Mouse (Mus musculus): ENCODE measurements around the gene Tulp4. TPM values are rescaled to one million over a fixed set of nuclear protein-coding genes. Genes with fewer than 3 reads are reported as not detected.

The Tulp4 gene
- polyA plus RNA-seq, 1 experiment: 58.8 TPM

- Histone ChIP-seq H3K27ac (ENCODE audit: control insufficient read depth, insufficient read depth, low read length) (no peak overlapping the region), H3K27me3 (ENCODE audit: control insufficient read depth, insufficient read depth, low read length) (no peaks in the 10 kb centered on the region), H3K4me3 (ENCODE audit: control insufficient read depth, insufficient read depth, low read length) (no peak overlapping the region), H3K36me3 (ENCODE audit: control insufficient read depth, insufficient read depth, low read length) (no peaks in the 10 kb centered on the region), H3K4me1 (replicated peaks; ENCODE audit: control insufficient read depth, insufficient read depth, low read length) (peaks cover 2% of the 10 kb centered on the region)
- WGBS: 95% methylated on average over 3 of the region's 3 CpGs
- DNase-seq: no peak
- TF ChIP-seq CTCF (IDR thresholded peaks at IDR 0.05; ENCODE audit: borderline replicate concordance, control insufficient read depth, extremely low read depth, insufficient read depth, low read length, poor library complexity) (no peak), POLR2A (IDR thresholded peaks at IDR 0.05; ENCODE audit: control insufficient read depth, extremely low read depth, insufficient read depth, low read length, poor library complexity) (no peak)
Measured at GRCm38 (mm10) chr17:6102287-6102686, 4.0 kb upstream of the Tulp4 start.

GRCm38 (mm10) chr17:6103566-6103965 is 2.7 kb upstream of the Tulp4 start:
- TF ChIP-seq POLR2A (IDR thresholded peaks at IDR 0.05; ENCODE audit: control insufficient read depth, extremely low read depth, insufficient read depth, low read length, poor library complexity) (no peak), CTCF (IDR thresholded peaks at IDR 0.05; ENCODE audit: borderline replicate concordance, control insufficient read depth, extremely low read depth, insufficient read depth, low read length, poor library complexity) (no peak)
- DNase-seq: no peak
- no peak overlapping the region for H3K27ac ChIP-seq (ENCODE audit: control insufficient read depth, insufficient read depth, low read length)
- H3K36me3 ChIP-seq (ENCODE audit: control insufficient read depth, insufficient read depth, low read length): no peaks in the 10 kb centered on the region
- 65% methylated on average over 6 of the region's 6 CpGs for WGBS
- peaks cover 4% of the 10 kb centered on the region for H3K4me1 ChIP-seq (replicated peaks; ENCODE audit: control insufficient read depth, insufficient read depth, low read length)
- H3K4me3 ChIP-seq (ENCODE audit: control insufficient read depth, insufficient read depth, low read length): no peak overlapping the region
- no peaks in the 10 kb centered on the region for H3K27me3 ChIP-seq (ENCODE audit: control insufficient read depth, insufficient read depth, low read length)

- TF ChIP-seq POLR2A (IDR thresholded peaks at IDR 0.05; ENCODE audit: control insufficient read depth, extremely low read depth, insufficient read depth, low read length, poor library complexity) (no peak), CTCF (IDR thresholded peaks at IDR 0.05; ENCODE audit: borderline replicate concordance, control insufficient read depth, extremely low read depth, insufficient read depth, low read length, poor library complexity) (no peak)
- no peaks in the 10 kb centered on the region for H3K27me3 ChIP-seq (ENCODE audit: control insufficient read depth, insufficient read depth, low read length)
- peaks cover 4% of the 10 kb centered on the region for H3K4me1 ChIP-seq (replicated peaks; ENCODE audit: control insufficient read depth, insufficient read depth, low read length)
- WGBS: under 1% methylated on average over 49 of the region's 50 CpGs
- DNase-seq: peak; percentile 41
- H3K4me3 ChIP-seq (ENCODE audit: control insufficient read depth, insufficient read depth, low read length): peak overlapping the region; percentile 56
- no peak overlapping the region for H3K27ac ChIP-seq (ENCODE audit: control insufficient read depth, insufficient read depth, low read length)
- H3K36me3 ChIP-seq (ENCODE audit: control insufficient read depth, insufficient read depth, low read length): no peaks in the 10 kb centered on the region
Measured at GRCm38 (mm10) chr17:6107015-6107601, 871 bp downstream of the Tulp4 start.

GRCm38 (mm10) chr17:6108175-6108574 is 1.9 kb downstream of the Tulp4 start:
- Histone ChIP-seq H3K36me3 (ENCODE audit: control insufficient read depth, insufficient read depth, low read length) (no peaks in the 10 kb centered on the region), H3K4me3 (ENCODE audit: control insufficient read depth, insufficient read depth, low read length) (no peak overlapping the region), H3K27ac (ENCODE audit: control insufficient read depth, insufficient read depth, low read length) (no peak overlapping the region), H3K27me3 (ENCODE audit: control insufficient read depth, insufficient read depth, low read length) (no peaks in the 10 kb centered on the region), H3K4me1 (replicated peaks; ENCODE audit: control insufficient read depth, insufficient read depth, low read length) (peaks cover 4% of the 10 kb centered on the region)
- TF ChIP-seq CTCF (IDR thresholded peaks at IDR 0.05; ENCODE audit: borderline replicate concordance, control insufficient read depth, extremely low read depth, insufficient read depth, low read length, poor library complexity): no peak
- no peak for TF ChIP-seq POLR2A (IDR thresholded peaks at IDR 0.05; ENCODE audit: control insufficient read depth, extremely low read depth, insufficient read depth, low read length, poor library complexity)
- DNase-seq: no peak
- WGBS: 92% methylated on average over 7 of the region's 7 CpGs

- H3K4me3 ChIP-seq (ENCODE audit: control insufficient read depth, insufficient read depth, low read length): no peak overlapping the region
- 87% methylated on average over 3 of the region's 3 CpGs for WGBS
- DNase-seq: no peak
- no peaks in the 10 kb centered on the region for H3K27me3 ChIP-seq (ENCODE audit: control insufficient read depth, insufficient read depth, low read length)
- TF ChIP-seq POLR2A (IDR thresholded peaks at IDR 0.05; ENCODE audit: control insufficient read depth, extremely low read depth, insufficient read depth, low read length, poor library complexity): no peak
- no peak for TF ChIP-seq CTCF (IDR thresholded peaks at IDR 0.05; ENCODE audit: borderline replicate concordance, control insufficient read depth, extremely low read depth, insufficient read depth, low read length, poor library complexity)
- H3K27ac ChIP-seq (ENCODE audit: control insufficient read depth, insufficient read depth, low read length): no peak overlapping the region
- H3K4me1 ChIP-seq (replicated peaks; ENCODE audit: control insufficient read depth, insufficient read depth, low read length): peaks cover 4% of the 10 kb centered on the region
- H3K36me3 ChIP-seq (ENCODE audit: control insufficient read depth, insufficient read depth, low read length): no peaks in the 10 kb centered on the region
Measured at GRCm38 (mm10) chr17:6110956-6111355, 4.7 kb downstream of the Tulp4 start.

- Histone ChIP-seq H3K4me3 (ENCODE audit: control insufficient read depth, insufficient read depth, low read length) (no peak overlapping the region), H3K27ac (ENCODE audit: control insufficient read depth, insufficient read depth, low read length) (no peak overlapping the region), H3K36me3 (ENCODE audit: control insufficient read depth, insufficient read depth, low read length) (no peaks in the 10 kb centered on the region), H3K27me3 (ENCODE audit: control insufficient read depth, insufficient read depth, low read length) (no peaks in the 10 kb centered on the region), H3K4me1 (replicated peaks; ENCODE audit: control insufficient read depth, insufficient read depth, low read length) (no peaks in the 10 kb centered on the region)
- TF ChIP-seq POLR2A (IDR thresholded peaks at IDR 0.05; ENCODE audit: control insufficient read depth, extremely low read depth, insufficient read depth, low read length, poor library complexity) (no peak), CTCF (IDR thresholded peaks at IDR 0.05; ENCODE audit: borderline replicate concordance, control insufficient read depth, extremely low read depth, insufficient read depth, low read length, poor library complexity) (no peak)
- no peak for DNase-seq
- WGBS: 84% methylated on average over 6 of the region's 6 CpGs
Measured at GRCm38 (mm10) chr17:6113653-6114052, 7.4 kb downstream of the Tulp4 start.

- Histone ChIP-seq H3K36me3 (ENCODE audit: control insufficient read depth, insufficient read depth, low read length) (no peaks in the 10 kb centered on the region), H3K4me3 (ENCODE audit: control insufficient read depth, insufficient read depth, low read length) (no peak overlapping the region), H3K27ac (ENCODE audit: control insufficient read depth, insufficient read depth, low read length) (no peak overlapping the region), H3K27me3 (ENCODE audit: control insufficient read depth, insufficient read depth, low read length) (no peaks in the 10 kb centered on the region), H3K4me1 (replicated peaks; ENCODE audit: control insufficient read depth, insufficient read depth, low read length) (no peaks in the 10 kb centered on the region)
- 96% methylated on average over 9 of the region's 9 CpGs for WGBS
- no peak for TF ChIP-seq POLR2A (IDR thresholded peaks at IDR 0.05; ENCODE audit: control insufficient read depth, extremely low read depth, insufficient read depth, low read length, poor library complexity)
- TF ChIP-seq CTCF (IDR thresholded peaks at IDR 0.05; ENCODE audit: borderline replicate concordance, control insufficient read depth, extremely low read depth, insufficient read depth, low read length, poor library complexity): no peak
- DNase-seq: no peak
Measured at GRCm38 (mm10) chr17:6115085-6115484, 8.8 kb downstream of the Tulp4 start.
